Mouse (Mus musculus): Measurements from ENCODE around the gene Vps37c. TPM values are rescaled to one million over a fixed set of nuclear protein-coding genes. Genes with fewer than 3 reads are reported as not detected.

The Vps37c gene
- total RNA-seq, 2 experiments from 2014 or later = 21.6 to 24.4 TPM

GRCm38 (mm10) chr19:10707881-10708280, 19.3 kb downstream of the Vps37c start:
- no peak overlapping the region for H3K4me3 ChIP-seq
- TF ChIP-seq CTCF (IDR thresholded peaks at IDR 0.05) = no peak
- DNase-seq (ENCODE audit: extremely low spot score in 1 of 2, low spot score in 2 of 2) = no peak
- no peak overlapping the region for H3K27ac ChIP-seq
- intact Hi-C loops (cut with DNase I) = loop anchor here (2.0 kb wide), 1 partner anchor 17 kb away; no protein-coding TSS in a partner anchor

GRCm38 (mm10) chr19:10708900-10709299, 20.4 kb downstream of the Vps37c start:
- no peak for TF ChIP-seq CTCF (IDR thresholded peaks at IDR 0.05)
- intact Hi-C loops (cut with DNase I) = loop anchor here (1.0 to 2.0 kb wide), 3 partner anchors 18 to 240 kb away; partner anchors contain the start of genes Ccdc86 and Pga5
- H3K27ac ChIP-seq = peak overlapping the region; percentile 68; the same call in 1 of the 2 replicates
- no peak for DNase-seq (ENCODE audit: extremely low spot score in 1 of 2, low spot score in 2 of 2)
- no peak overlapping the region for H3K4me3 ChIP-seq

- no peak overlapping the region for H3K4me3 ChIP-seq
- intact Hi-C loops (cut with DNase I) = loop anchor here (1.0 to 2.0 kb wide), 3 partner anchors 19 to 240 kb away; partner anchors contain the start of genes Ccdc86 and Pga5
- peak; percentile 95 to 98 for DNase-seq (ENCODE audit: extremely low spot score in 1 of 2, low spot score in 2 of 2)
- TF ChIP-seq CTCF (IDR thresholded peaks at IDR 0.05) = peak; percentile 97
- peak overlapping the region; percentile 68 for H3K27ac ChIP-seq
These were observed 21.0 kb downstream of the Vps37c start for GRCm38 (mm10) chr19:10709360-10710087.

- peak; percentile 62 for TF ChIP-seq CTCF (IDR thresholded peaks at IDR 0.05)
- peak overlapping the region; percentile 68 for H3K27ac ChIP-seq
- DNase-seq (ENCODE audit: extremely low spot score in 1 of 2, low spot score in 2 of 2) = peak; percentile 66 to 75
- no peak overlapping the region for H3K4me3 ChIP-seq
- intact Hi-C loops (cut with DNase I) = no loop called here
These were observed 21.6 kb downstream of the Vps37c start for GRCm38 (mm10) chr19:10710088-10710511.

- TF ChIP-seq CTCF (IDR thresholded peaks at IDR 0.05) = no peak
- H3K4me3 ChIP-seq = no peak overlapping the region
- H3K27ac ChIP-seq = peak overlapping the region; percentile 68; the same call in 1 of the 2 replicates
- intact Hi-C loops (cut with DNase I) = no loop called here
- no peak for DNase-seq (ENCODE audit: extremely low spot score in 1 of 2, low spot score in 2 of 2)
These were observed 22.2 kb downstream of the Vps37c start for GRCm38 (mm10) chr19:10710751-10711150.

GRCm38 (mm10) chr19:10712194-10712593, 23.7 kb downstream of the Vps37c start:
- H3K4me3 ChIP-seq = no peak overlapping the region
- no peak for DNase-seq (ENCODE audit: extremely low spot score in 1 of 2, low spot score in 2 of 2)
- no peak overlapping the region for H3K27ac ChIP-seq
- intact Hi-C loops (cut with DNase I) = no loop called here
- TF ChIP-seq CTCF (IDR thresholded peaks at IDR 0.05) = no peak

- no peak for DNase-seq (ENCODE audit: extremely low spot score in 1 of 2, low spot score in 2 of 2)
- no peak for TF ChIP-seq CTCF (IDR thresholded peaks at IDR 0.05)
- no peak overlapping the region for H3K27ac ChIP-seq
- no peak overlapping the region for H3K4me3 ChIP-seq
- intact Hi-C loops (cut with DNase I) = no loop called here
These were observed 24.1 kb downstream of the Vps37c start for GRCm38 (mm10) chr19:10712646-10713045.

GRCm38 (mm10) chr19:10713551-10713950, 25.0 kb downstream of the Vps37c start:
- no peak for TF ChIP-seq CTCF (IDR thresholded peaks at IDR 0.05)
- H3K4me3 ChIP-seq = no peak overlapping the region
- no peak for DNase-seq (ENCODE audit: extremely low spot score in 1 of 2, low spot score in 2 of 2)
- intact Hi-C loops (cut with DNase I) = no loop called here
- H3K27ac ChIP-seq = no peak overlapping the region

- no peak for TF ChIP-seq CTCF (IDR thresholded peaks at IDR 0.05)
- DNase-seq (ENCODE audit: extremely low spot score in 1 of 2, low spot score in 2 of 2) = no peak
- Histone ChIP-seq H3K4me3 (no peak overlapping the region), H3K27ac (peak overlapping the region; percentile 38; the same call in 1 of the 2 replicates)
- intact Hi-C loops (cut with DNase I) = loop anchor here (2.0 kb wide), 4 partner anchors 117 to 245 kb away; partner anchors contain the start of genes Cd6 and Tmem132a
These were observed 25.6 kb downstream of the Vps37c start for GRCm38 (mm10) chr19:10714168-10714567.

- intact Hi-C loops (cut with DNase I) = loop anchor here (2.0 kb wide), 4 partner anchors 116 to 244 kb away; partner anchors contain the start of genes Cd6 and Tmem132a
- peak; percentile 81 to 82 for DNase-seq (ENCODE audit: extremely low spot score in 1 of 2, low spot score in 2 of 2)
- peak; percentile 67 for TF ChIP-seq CTCF (IDR thresholded peaks at IDR 0.05)
- peak overlapping the region; percentile 40; the same call in 1 of the 2 replicates for H3K27ac ChIP-seq
- no peak overlapping the region for H3K4me3 ChIP-seq
These were observed 26.3 kb downstream of the Vps37c start for GRCm38 (mm10) chr19:10714682-10715475.

- H3K27ac ChIP-seq = peak overlapping the region; percentile 40; the same call in 1 of the 2 replicates
- TF ChIP-seq CTCF (IDR thresholded peaks at IDR 0.05) = no peak
- DNase-seq (ENCODE audit: extremely low spot score in 1 of 2, low spot score in 2 of 2) = no peak
- H3K4me3 ChIP-seq = no peak overlapping the region
- intact Hi-C loops (cut with DNase I) = loop anchor here (2.0 kb wide), 4 partner anchors 115 to 243 kb away; partner anchors contain the start of genes Cd6 and Tmem132a
These were observed 26.9 kb downstream of the Vps37c start for GRCm38 (mm10) chr19:10715476-10715875.

Measured in left cerebral cortex, adult 2 months (tissue).